Comparison of ENCODE assay signal across 19 mouse cellular contexts in the genomic region with DNA sequence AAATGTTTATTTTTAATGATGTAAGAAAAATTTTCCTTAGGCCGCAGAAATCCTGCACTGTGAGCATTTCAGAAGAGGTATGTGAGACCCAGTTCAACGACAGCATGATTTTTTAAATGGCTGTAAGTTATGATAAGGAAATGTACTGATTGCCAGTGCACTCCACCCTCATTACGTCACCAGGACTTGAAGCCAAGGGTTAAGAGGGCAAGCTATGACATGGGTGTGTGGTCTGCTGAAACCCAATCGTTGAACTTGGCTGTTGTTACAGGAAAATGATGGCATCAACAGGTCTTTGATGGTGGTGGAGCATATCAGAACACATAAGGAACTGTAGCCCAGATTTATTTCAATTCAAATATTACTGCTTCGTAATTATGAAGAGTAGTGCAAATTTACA.
DNase-seq lines count a peak whose midpoint lies in the region.
"Had no signal": no experiment of that assay in that cellular context is flagged by ENCODE, and none has a peak within 500 bp of the region (broad histone marks: within the 10 kb centered on the region; RNA-seq: fewer than 3 reads in every experiment).

No protein-coding gene starts in this region.

- 24% methylated on average over 5 of the region's 5 CpGs for WGBS in large intestine, adult 2 months

- DNase-seq in lung, postnatal 36 days: peak; percentile 46
- DNase-seq in lung, postnatal 14 days: no peak
- peak; percentile 58 for DNase-seq in adipocyte (ENCODE audit: low spot score)
- DNase-seq in large intestine, adult 2 months (ENCODE audit: low read depth, low spot score): peak; percentile 75
- no peak for DNase-seq in cerebellum, postnatal 10 days
- no peak for DNase-seq in frontal cortex, postnatal 10 days (ENCODE audit: low spot score in 2 of 2)
- DNase-seq: adrenal gland, adult 2 months; adrenal gland, postnatal 36 days; cerebellum, adult 18-20 months; cerebellum, postnatal 25 days; gastrocnemius, postnatal 14 days; heart, postnatal 14 days; kidney, adult 9 months; kidney, postnatal 10 days; layer of hippocampus, adult 9-11 months; midbrain, embryonic 14.5 days; right cerebral cortex, postnatal 25 days; spleen, adult 18-20 months; thymus, adult 2 months had no signal

Comparison
In these comparisons a context has a peak if more than half of its experiments do, and no peak if none do; other contexts are left out.
1. DNase-seq: peak in lung, postnatal 36 days (single experiment), adipocyte (single experiment) and large intestine, adult 2 months (single experiment); none in lung, postnatal 14 days (single experiment), cerebellum, postnatal 10 days (0 of 2) and frontal cortex, postnatal 10 days (0 of 2).